Comparison of ENCODE assay signal across 8 mouse cellular contexts in the genomic region with DNA sequence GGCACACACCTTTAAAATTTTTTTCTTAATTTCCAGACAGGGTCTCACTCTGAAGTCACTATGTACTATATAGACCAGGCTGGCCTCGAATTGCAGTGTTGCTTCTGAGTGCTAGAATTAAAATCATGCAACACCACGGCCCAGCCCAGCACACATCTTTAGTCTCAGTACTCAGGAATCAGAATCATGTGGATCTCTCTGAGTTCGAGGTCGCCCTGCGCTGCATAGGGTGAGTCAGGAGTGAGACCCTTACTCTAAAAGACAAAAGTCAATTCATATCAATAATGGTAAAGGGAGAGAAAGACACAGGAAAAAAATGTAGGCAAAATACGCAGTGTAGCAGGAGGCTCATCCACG. TPM values are rescaled to one million over a fixed set of nuclear protein-coding genes. Genes with fewer than 3 reads are reported as not detected.
DNase-seq lines count a peak whose midpoint lies in the region; ATAC-seq and TF ChIP-seq lines count a peak whose summit lies in the region.

No protein-coding gene starts in this region.

- H3K9ac ChIP-seq in heart, embryonic 15.5 days: peak overlapping the region; percentile 86
- peak overlapping the region; percentile 70 for H3K9ac ChIP-seq in MEL (ENCODE audit: control insufficient read depth, low read depth, low read length, poor library complexity, severe bottlenecking)

- intact Hi-C loops in heart, postnatal 14 days (cut with DNase I): loop anchor here (2.0 to 10.0 kb wide), 3 partner anchors 27 to 133 kb away; a partner anchor contains a TSS

- no peaks in the 10 kb centered on the region for H3K9me3 ChIP-seq in heart, embryonic 15.5 days (replicated peaks)
- no peaks in the 10 kb centered on the region for H3K9me3 ChIP-seq in MEL (replicated peaks; ENCODE audit: insufficient read depth, low read length)
- no peaks in the 10 kb centered on the region for H3K9me3 ChIP-seq in hindbrain, embryonic 10.5 days
- H3K9me3 ChIP-seq in midbrain, embryonic 10.5 days (replicated peaks): no peaks in the 10 kb centered on the region

- peaks cover 9% of the 10 kb centered on the region for H3K79me2 ChIP-seq in MEL (ENCODE audit: control insufficient read depth, insufficient read depth, low read length, poor library complexity)

- peak overlapping the region; percentile 88 for H3K4me2 ChIP-seq in heart, embryonic 15.5 days

- no peak for DNase-seq in heart, postnatal 14 days
- DNase-seq in MEL (ENCODE audit: low read depth, low spot score): no peak
- DNase-seq in hindbrain, embryonic 10.5 days (ENCODE audit: low spot score): no peak
- no peak for DNase-seq in midbrain, embryonic 10.5 days (ENCODE audit: low spot score)
- no peak for DNase-seq in ovary, postnatal 10 days (ENCODE audit: low spot score)
- DNase-seq in c-Kit-positive CD71-positive TER-119-positive erythroid progenitor cells, embryonic 14.5 days (ENCODE audit: low spot score): no peak
- no peak for DNase-seq in right cerebral cortex, adult 2 months (ENCODE audit: low spot score in 2 of 2)

- peak overlapping the region; percentile 90 for H3K27ac ChIP-seq in heart, embryonic 15.5 days
- peak overlapping the region; percentile 64 for H3K27ac ChIP-seq in MEL (ENCODE audit: control insufficient read depth, low read depth, low read length)
- peak overlapping the region; percentile 85 for H3K27ac ChIP-seq in hindbrain, embryonic 10.5 days
- H3K27ac ChIP-seq in midbrain, embryonic 10.5 days (replicated peaks): peak overlapping the region; percentile 88

- no peak for TF ChIP-seq POLR2A in MEL (IDR thresholded peaks at IDR 0.05; ENCODE audit: control insufficient read depth in 1 of 2, insufficient read depth in 1 of 2, low read depth in 1 of 2, low read length in 2 of 2, poor library complexity in 1 of 2)

- TF ChIP-seq RAD21 in MEL (IDR thresholded peaks at IDR 0.05; ENCODE audit: low read depth, low read length): no peak

- no peaks in the 10 kb centered on the region for H3K27me3 ChIP-seq in heart, embryonic 15.5 days
- no peaks in the 10 kb centered on the region for H3K27me3 ChIP-seq in MEL (ENCODE audit: control insufficient read depth in 1 of 2, insufficient read depth in 2 of 2, low read length in 2 of 2)
- H3K27me3 ChIP-seq in hindbrain, embryonic 10.5 days (ENCODE audit: insufficient read depth, poor library complexity, severe bottlenecking): no peaks in the 10 kb centered on the region
- H3K27me3 ChIP-seq in midbrain, embryonic 10.5 days (ENCODE audit: low read depth, poor library complexity, severe bottlenecking): no peaks in the 10 kb centered on the region

- H3K36me3 ChIP-seq in heart, embryonic 15.5 days: peaks cover 25% of the 10 kb centered on the region
- peaks cover 3 to 19% of the 10 kb centered on the region in 2 experiments for H3K36me3 ChIP-seq in MEL (ENCODE audit: control insufficient read depth in 1 of 2, insufficient read depth in 2 of 2, low read length in 2 of 2)
- H3K36me3 ChIP-seq in hindbrain, embryonic 10.5 days: peaks cover 27% of the 10 kb centered on the region
- H3K36me3 ChIP-seq in midbrain, embryonic 10.5 days: peaks cover 29% of the 10 kb centered on the region

- no peak for TF ChIP-seq EP300 in MEL (IDR thresholded peaks at IDR 0.05; ENCODE audit: low read depth in 1 of 2, low read length in 2 of 2)

- H3K4me3 ChIP-seq in heart, embryonic 15.5 days: peak overlapping the region; percentile 98
- peak overlapping the region; percentile 65 to 69 for H3K4me3 ChIP-seq in MEL (ENCODE audit: control insufficient read depth in 1 of 2, insufficient read depth in 1 of 2, low read depth in 2 of 2, low read length in 2 of 2)
- peak overlapping the region; percentile 68 for H3K4me3 ChIP-seq in hindbrain, embryonic 10.5 days
- peak overlapping the region; percentile 85 for H3K4me3 ChIP-seq in midbrain, embryonic 10.5 days

- no peak for TF ChIP-seq CTCF in MEL (IDR thresholded peaks at IDR 0.05 in 2 of 3, conservative IDR thresholded peaks at IDR 0.05 in 1 of 3; ENCODE audit: control insufficient read depth in 1 of 3, insufficient read depth in 1 of 3, low read depth in 2 of 3, low read length in 3 of 3, poor library complexity in 1 of 3, severe bottlenecking in 1 of 3)

- peaks cover 9% of the 10 kb centered on the region for H3K4me1 ChIP-seq in heart, embryonic 15.5 days (replicated peaks)
- H3K4me1 ChIP-seq in MEL (ENCODE audit: control insufficient read depth in 1 of 2, insufficient read depth in 2 of 2, low read length in 2 of 2): peaks cover 7 to 20% of the 10 kb centered on the region in 2 experiments
- peaks cover 11% of the 10 kb centered on the region for H3K4me1 ChIP-seq in hindbrain, embryonic 10.5 days (replicated peaks)
- H3K4me1 ChIP-seq in midbrain, embryonic 10.5 days: peaks cover 13% of the 10 kb centered on the region

- ATAC-seq in heart, embryonic 15.5 days (replicated peaks; ENCODE audit: insufficient number of reproducible peaks, insufficient read depth, low FRiP score, low read depth): 0 out of 2 replicates have a peak, but pooled peaks have one; percentile 3

- 10% methylated on average over 7 of the region's 7 CpGs for WGBS in heart, embryonic 15.5 days
- 15% methylated on average over 7 of the region's 7 CpGs for WGBS in hindbrain, embryonic 10.5 days
- 12% methylated on average over 7 of the region's 7 CpGs for WGBS in midbrain, embryonic 10.5 days

TF ChIP-seq in MEL, 35 proteins besides CTCF, POLR2A, EP300 and RAD21 (continues in another document):
- TF ChIP-seq SIN3A (IDR thresholded peaks at IDR 0.05; ENCODE audit: low read length) (no peak), ZMIZ1 (IDR thresholded peaks at IDR 0.05; ENCODE audit: low read depth, low read length) (no peak), BHLHE40 (IDR thresholded peaks at IDR 0.05; ENCODE audit: borderline replicate concordance, low read depth, low read length) (no peak), MAFK (IDR thresholded peaks at IDR 0.05; ENCODE audit: borderline replicate concordance, low read depth, low read length) (no peak), MEF2A (IDR thresholded peaks at IDR 0.05; ENCODE audit: extremely low read depth, insufficient replicate concordance, low read depth, low read length, poor library complexity, severe bottlenecking) (no peak), USF1 (IDR thresholded peaks at IDR 0.05; ENCODE audit: low read depth, low read length) (no peak), TCF12 (IDR thresholded peaks at IDR 0.05; ENCODE audit: low read depth, low read length) (no peak), ZC3H11A (IDR thresholded peaks at IDR 0.05; ENCODE audit: low read depth, low read length) (no peak), USF2 (IDR thresholded peaks at IDR 0.05; ENCODE audit: borderline replicate concordance in 1 of 2, insufficient read depth in 1 of 2, low read depth in 1 of 2, low read length in 2 of 2) (no peak), ZKSCAN1 (IDR thresholded peaks at IDR 0.05; ENCODE audit: low read depth, low read length) (no peak), MAX (IDR thresholded peaks at IDR 0.05; ENCODE audit: low read length) (no peak)

RNA-seq across cellular contexts. Expression of a gene that starts 0.3 kb away (rescaled TPM):
- polyA plus RNA-seq in heart, embryonic 15.5 days (2015; fragmentation: Nextera tagmentation; extraction: Ambion mirVana): 136 and 147 TPM in 2 replicates
- 100 to 1,000 TPM; 116 to 123 TPM for total RNA-seq in heart, postnatal 14 days (2021)
- total RNA-seq in MEL (2012; rRNA removed): 280 and 282 TPM in 2 replicates
- 100 to 1,000 TPM in 1 of 2 experiments, not detected in 1; 474 TPM for polyA plus RNA-seq in MEL (2012; ENCODE audit: insufficient read depth in 1 of 2, insufficient read length in 2 of 2, low read depth in 1 of 2, low replicate concordance in 2 of 2, missing spikeins in 1 of 2)
- 136 and 150 TPM in 2 replicates for polyA plus RNA-seq in hindbrain, embryonic 10.5 days (2016; fragmentation: Nextera tagmentation; extraction: Ambion mirVana)
- polyA plus RNA-seq in midbrain, embryonic 10.5 days (2016; fragmentation: Nextera tagmentation; extraction: Ambion mirVana): 141 and 143 TPM in 2 replicates

RNA-seq across cellular contexts. Expression of a gene that starts 13.5 kb away (rescaled TPM):
- 13.2 and 24.9 TPM in 2 replicates for polyA plus RNA-seq in heart, embryonic 15.5 days (2015; fragmentation: Nextera tagmentation; extraction: Ambion mirVana)
- 10 to 100 TPM in 1 of 2 experiments, 1 to 10 TPM in 1; 8.5 to 10.1 TPM for total RNA-seq in heart, postnatal 14 days (2021)
- total RNA-seq in MEL (2012; rRNA removed): 24.4 and 26.0 TPM in 2 replicates
- 10 to 100 TPM in 1 of 2 experiments, not detected in 1; 31.0 TPM for polyA plus RNA-seq in MEL (2012; ENCODE audit: insufficient read depth in 1 of 2, insufficient read length in 2 of 2, low read depth in 1 of 2, low replicate concordance in 2 of 2, missing spikeins in 1 of 2)
- 5.1 and 5.8 TPM in 2 replicates for polyA plus RNA-seq in hindbrain, embryonic 10.5 days (2016; fragmentation: Nextera tagmentation; extraction: Ambion mirVana)
- 4.5 and 4.9 TPM in 2 replicates for polyA plus RNA-seq in midbrain, embryonic 10.5 days (2016; fragmentation: Nextera tagmentation; extraction: Ambion mirVana)

RNA-seq across cellular contexts. Expression of a gene that starts 25.7 kb away (rescaled TPM):
- polyA plus RNA-seq in heart, embryonic 15.5 days (2015; fragmentation: Nextera tagmentation; extraction: Ambion mirVana): 16.9 and 26.6 TPM in 2 replicates
- 1 to 10 TPM; 5.4 to 6.9 TPM for total RNA-seq in heart, postnatal 14 days (2021)
- total RNA-seq in MEL (2012; rRNA removed): 6.4 and 6.6 TPM in 2 replicates
- 10 to 100 TPM in 1 of 2 experiments, not detected in 1; 27.4 TPM for polyA plus RNA-seq in MEL (2012; ENCODE audit: insufficient read depth in 1 of 2, insufficient read length in 2 of 2, low read depth in 1 of 2, low replicate concordance in 2 of 2, missing spikeins in 1 of 2)
- polyA plus RNA-seq in hindbrain, embryonic 10.5 days (2016; fragmentation: Nextera tagmentation; extraction: Ambion mirVana): 24.2 and 25.2 TPM in 2 replicates
- polyA plus RNA-seq in midbrain, embryonic 10.5 days (2016; fragmentation: Nextera tagmentation; extraction: Ambion mirVana): 19.1 and 22.1 TPM in 2 replicates

RNA-seq across cellular contexts. Expression of a gene that starts 26.9 kb away (rescaled TPM):
- 1.9 and 2.8 TPM in 2 replicates for polyA plus RNA-seq in heart, embryonic 15.5 days (2015; fragmentation: Nextera tagmentation; extraction: Ambion mirVana)
- under 1 TPM; 0.37 to 0.38 TPM for total RNA-seq in heart, postnatal 14 days (2021)
- total RNA-seq in MEL (2012; rRNA removed): 259 and 260 TPM in 2 replicates
- polyA plus RNA-seq in MEL (2012; ENCODE audit: insufficient read depth in 1 of 2, insufficient read length in 2 of 2, low read depth in 1 of 2, low replicate concordance in 2 of 2, missing spikeins in 1 of 2): 100 to 1,000 TPM; 193 to 268 TPM
- 5.9 and 6.0 TPM in 2 replicates for polyA plus RNA-seq in hindbrain, embryonic 10.5 days (2016; fragmentation: Nextera tagmentation; extraction: Ambion mirVana)
- polyA plus RNA-seq in midbrain, embryonic 10.5 days (2016; fragmentation: Nextera tagmentation; extraction: Ambion mirVana): 5.6 and 5.9 TPM in 2 replicates

RNA-seq across cellular contexts. Expression of a gene that starts 29.6 kb away (rescaled TPM):
- polyA plus RNA-seq in heart, embryonic 15.5 days (2015; fragmentation: Nextera tagmentation; extraction: Ambion mirVana): 0.04 and 0.13 TPM in 2 replicates
- under 1 TPM in 1 of 2 experiments, not detected in 1; 0.12 TPM for total RNA-seq in heart, postnatal 14 days (2021)
- 4.8 TPM in 2 replicates for total RNA-seq in MEL (2012; rRNA removed)
- 1 to 10 TPM in 1 of 2 experiments, not detected in 1; 9.5 TPM for polyA plus RNA-seq in MEL (2012; ENCODE audit: insufficient read depth in 1 of 2, insufficient read length in 2 of 2, low read depth in 1 of 2, low replicate concordance in 2 of 2, missing spikeins in 1 of 2)
- 0.07 TPM in 1 of 2 replicates, not detected in the other for polyA plus RNA-seq in hindbrain, embryonic 10.5 days (2016; fragmentation: Nextera tagmentation; extraction: Ambion mirVana)
- 0.05 TPM in 1 of 2 replicates, not detected in the other for polyA plus RNA-seq in midbrain, embryonic 10.5 days (2016; fragmentation: Nextera tagmentation; extraction: Ambion mirVana)
